Mouse (Mus musculus) heart, embryonic 10.5 days (tissue): ENCODE measurements around the gene Apba1. TPM values are rescaled to one million over a fixed set of nuclear protein-coding genes. Genes with fewer than 3 reads are reported as not detected.
A peak's percentile ranks its signal among the peaks of the same experiment; 100 is the strongest.

Experiments
- DNase-seq: peaks from one replicate; pipeline ENCODE4 v3.0.0-alpha.2; 2017; ENCODE audit warnings: low spot score
- H3K27ac ChIP-seq: fragments of 300-500 bp; sonication (generic); 2 replicates; pipeline ENCODE4 v1.5.1; 2016; ENCODE audit warnings: mild to moderate bottlenecking
- H3K27me3 ChIP-seq: fragments of 300-500 bp; sonication (generic); 2 replicates; pipeline ENCODE4 v1.6.1; 2016; ENCODE audit warnings: mild to moderate bottlenecking; ENCODE audit not compliant: poor library complexity, insufficient read depth, severe bottlenecking
- H3K36me3 ChIP-seq: fragments of 300-500 bp; sonication (generic); 2 replicates; pipeline ENCODE4 v1.6.1; 2016; ENCODE audit warnings: mild to moderate bottlenecking, moderate library complexity
- H3K4me1 ChIP-seq: fragments of 300-500 bp; sonication (generic); 2 replicates; pipeline ENCODE4 v1.6.1; 2016; ENCODE audit warnings: mild to moderate bottlenecking
- H3K4me3 ChIP-seq: fragments of 300-500 bp; sonication (generic); 2 replicates; pipeline ENCODE4 v1.5.1; 2016; ENCODE audit warnings: mild to moderate bottlenecking, moderate library complexity
- H3K9me3 ChIP-seq: fragments of 300-500 bp; sonication (generic); 2 replicates; pipeline ENCODE4 v1.6.1; 2016; ENCODE audit warnings: mild to moderate bottlenecking, moderate library complexity
- WGBS: fragments of 180-500 bp; shearing (Covaris S2); methylation state at CpG from one replicate; pipeline ENCODE4 v1.1.7; 2016; 5-methylcytosine and 5-hydroxymethylcytosine counted together
- polyA plus RNA-seq: library from polyadenylated mRNA; unstranded; fragments of >200 nt; fragmentation: Nextera tagmentation; extraction: Ambion mirVana; gene quantifications from 2 replicates; pipeline ENCODE4 v1.2.1, GENCODE M21; 2016

Apba1 gene
- polyA plus RNA-seq, 1 experiment from 2014 or later = 0.28 TPM

DNA sequence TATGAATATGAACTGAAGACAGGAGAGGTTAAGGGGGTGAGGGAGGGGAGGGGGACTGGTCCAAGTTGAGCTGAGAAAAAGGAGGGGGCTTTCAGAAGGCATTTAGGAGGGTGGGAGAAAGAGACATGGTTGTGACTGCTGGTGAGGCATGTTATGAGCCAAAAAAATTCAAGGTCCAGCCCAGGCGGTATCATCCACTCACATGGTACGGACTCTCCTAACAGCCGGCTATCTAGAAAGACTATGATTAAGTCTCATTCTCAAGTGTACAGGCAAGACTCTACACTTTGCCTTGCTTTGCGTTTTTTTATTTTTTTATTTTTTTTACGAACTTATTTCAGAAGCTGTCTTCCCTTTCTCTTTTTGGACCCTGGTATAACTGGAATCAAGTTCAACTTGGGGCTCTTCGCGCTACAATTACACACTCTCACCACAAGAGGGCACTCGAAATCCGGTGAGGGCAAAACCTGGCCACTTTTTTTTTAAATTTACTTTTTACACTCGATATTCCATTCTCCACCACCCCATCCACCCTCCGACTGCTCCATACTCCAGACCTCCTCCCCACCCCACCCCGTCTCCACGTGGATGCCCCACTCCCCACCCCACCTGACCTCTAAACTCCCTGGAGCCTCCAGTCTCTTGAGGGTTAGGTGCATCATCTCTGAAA is 101.6 kb downstream of the Apba1 start:
- no peaks in the 10 kb centered on the region; the same call in 1 of the 2 replicates for H3K9me3 ChIP-seq
- no peak for DNase-seq
- 35% methylated on average over 13 of the region's 13 CpGs for WGBS

DNA sequence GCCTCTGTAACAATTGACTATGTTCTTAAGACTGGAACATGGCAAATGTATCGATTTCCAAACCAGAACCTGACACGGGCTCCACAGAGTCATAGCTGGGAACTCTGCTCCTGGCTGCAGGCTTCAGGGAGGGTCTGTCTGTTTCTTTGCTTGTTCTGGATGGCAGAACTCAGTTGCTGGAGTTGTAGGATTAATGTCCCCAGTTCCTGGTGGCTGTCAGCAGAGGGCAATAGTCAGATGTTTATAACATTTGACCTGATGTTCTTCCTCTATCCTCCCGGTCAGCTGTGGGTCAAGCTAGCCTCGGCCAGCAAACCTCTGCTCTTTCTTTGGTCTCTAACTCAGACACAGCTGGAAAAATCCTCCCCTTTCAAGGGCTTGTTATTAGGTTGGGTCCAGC is 104.0 kb downstream of the Apba1 start:
- 51% methylated on average over 4 of the region's 4 CpGs for WGBS
- Histone ChIP-seq H3K36me3 (no peaks in the 10 kb centered on the region), H3K27me3 (peaks cover 10% of the 10 kb centered on the region; the same call in 1 of the 2 replicates), H3K27ac (no peak overlapping the region), H3K4me3 (no peak overlapping the region), H3K9me3 (no peaks in the 10 kb centered on the region; the same call in 1 of the 2 replicates), H3K4me1 (peaks cover 9% of the 10 kb centered on the region)
- no peak for DNase-seq

More for the DNA sequence above, 101.6 kb downstream of the Apba1 start:
- H3K36me3 ChIP-seq = no peaks in the 10 kb centered on the region
- peaks cover 10% of the 10 kb centered on the region; the same call in 1 of the 2 replicates for H3K27me3 ChIP-seq
- H3K4me3 ChIP-seq = no peak overlapping the region
- peaks cover 3% of the 10 kb centered on the region for H3K4me1 ChIP-seq
- no peak overlapping the region for H3K27ac ChIP-seq

DNA sequence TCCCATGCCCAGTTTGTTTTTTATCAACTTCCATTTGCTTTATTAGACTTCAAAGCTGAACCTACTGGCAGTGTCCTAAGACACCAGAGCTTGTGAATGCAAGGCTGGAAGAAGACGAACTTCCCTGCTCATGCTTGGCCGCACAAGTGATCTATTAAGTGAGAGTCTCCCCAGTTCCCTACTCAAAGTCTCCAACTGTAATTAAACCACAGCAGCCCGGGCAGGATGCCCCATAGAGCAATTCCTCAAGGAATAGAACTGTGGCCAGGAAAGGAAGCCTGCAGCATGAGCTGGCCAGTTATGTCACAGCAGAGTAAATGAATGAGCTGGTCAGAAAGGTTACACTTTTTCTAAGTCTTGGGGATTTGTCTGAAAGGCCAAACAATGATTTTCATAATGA is 105.3 kb downstream of the Apba1 start:
- 77% methylated on average over 3 of the region's 3 CpGs for WGBS
- no peak for DNase-seq
- Histone ChIP-seq H3K4me3 (no peak overlapping the region), H3K36me3 (no peaks in the 10 kb centered on the region), H3K4me1 (peaks cover 9% of the 10 kb centered on the region), H3K9me3 (no peaks in the 10 kb centered on the region), H3K27me3 (peaks cover 10% of the 10 kb centered on the region; the same call in 1 of the 2 replicates), H3K27ac (no peak overlapping the region)

DNA sequence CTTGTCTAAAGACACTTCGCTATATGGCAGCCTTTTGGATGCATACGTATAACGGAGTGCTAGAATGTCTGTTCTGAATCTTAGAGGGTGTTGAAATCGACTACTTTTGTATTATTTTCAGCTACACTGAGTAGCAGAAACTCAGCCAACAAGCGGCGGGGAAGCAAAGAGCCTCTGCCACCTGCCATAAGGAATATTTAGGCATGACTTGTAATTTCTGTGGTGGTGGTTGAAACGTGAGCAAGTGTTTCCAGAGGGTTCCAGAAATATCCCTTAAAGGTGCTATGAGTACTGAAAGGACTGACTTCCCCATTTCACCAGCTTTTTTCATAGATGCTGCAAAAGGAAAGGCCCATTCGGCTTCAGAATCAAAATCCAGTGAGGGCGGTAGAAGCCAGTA is 107.4 kb downstream of the Apba1 start:
- WGBS = 86% methylated on average over 9 of the region's 9 CpGs
- H3K9me3 ChIP-seq = no peaks in the 10 kb centered on the region

DNA sequence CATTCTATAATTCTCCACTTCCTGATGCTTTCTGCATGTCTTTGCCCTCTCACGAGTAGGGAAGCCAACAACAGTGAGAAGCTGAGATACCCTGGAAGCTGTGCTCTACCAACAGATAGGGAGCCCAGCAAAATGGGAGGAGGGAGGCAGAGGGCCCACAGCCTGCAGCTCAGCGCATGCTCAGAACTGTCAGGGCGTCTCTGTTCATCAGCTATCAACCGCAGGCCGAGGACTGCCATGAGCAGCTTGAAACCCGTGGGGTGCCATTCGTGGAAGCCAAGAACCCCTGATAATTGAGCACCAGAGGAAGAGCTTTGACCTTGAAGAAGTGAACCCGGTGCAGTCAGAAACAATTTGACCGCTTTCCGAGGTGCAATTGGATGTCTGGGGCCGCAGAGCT is 108.4 kb downstream of the Apba1 start:
- Histone ChIP-seq H3K4me3 (no peak overlapping the region), H3K36me3 (no peaks in the 10 kb centered on the region), H3K4me1 (peaks cover 9% of the 10 kb centered on the region), H3K27me3 (peaks cover 4% of the 10 kb centered on the region; the same call in 1 of the 2 replicates), H3K27ac (no peak overlapping the region), H3K9me3 (no peaks in the 10 kb centered on the region)
- no peak for DNase-seq
- 59% methylated on average over 11 of the region's 11 CpGs for WGBS

More for the DNA sequence above, 107.4 kb downstream of the Apba1 start:
- Histone ChIP-seq H3K27ac (no peak overlapping the region), H3K36me3 (no peaks in the 10 kb centered on the region), H3K4me1 (peaks cover 9% of the 10 kb centered on the region), H3K27me3 (peaks cover 10% of the 10 kb centered on the region; the same call in 1 of the 2 replicates), H3K4me3 (no peak overlapping the region)
- DNase-seq = no peak

DNA sequence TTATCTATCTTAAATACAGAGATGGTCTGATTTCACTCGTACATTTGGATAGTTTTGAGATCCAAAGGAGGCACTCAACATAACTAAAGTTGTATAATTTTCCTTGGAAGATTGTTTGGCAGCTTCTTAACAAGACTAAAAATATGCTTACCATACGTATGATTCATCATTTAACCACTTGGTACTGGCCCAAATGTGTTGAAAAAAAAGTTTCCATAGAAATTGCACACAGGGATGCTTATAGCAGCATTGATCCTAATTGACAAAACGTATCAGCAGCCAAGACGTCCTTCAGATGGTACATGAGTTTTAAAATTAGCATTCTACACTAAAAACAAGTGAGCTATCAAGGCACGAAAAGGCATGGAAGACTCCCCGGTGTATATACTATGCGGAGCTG is 108.9 kb downstream of the Apba1 start:
- Histone ChIP-seq H3K27ac (no peak overlapping the region), H3K4me3 (no peak overlapping the region), H3K36me3 (no peaks in the 10 kb centered on the region), H3K27me3 (no peaks in the 10 kb centered on the region), H3K4me1 (peaks cover 7% of the 10 kb centered on the region), H3K9me3 (no peaks in the 10 kb centered on the region)
- no peak for DNase-seq
- WGBS = 87% methylated on average over 7 of the region's 7 CpGs

DNA sequence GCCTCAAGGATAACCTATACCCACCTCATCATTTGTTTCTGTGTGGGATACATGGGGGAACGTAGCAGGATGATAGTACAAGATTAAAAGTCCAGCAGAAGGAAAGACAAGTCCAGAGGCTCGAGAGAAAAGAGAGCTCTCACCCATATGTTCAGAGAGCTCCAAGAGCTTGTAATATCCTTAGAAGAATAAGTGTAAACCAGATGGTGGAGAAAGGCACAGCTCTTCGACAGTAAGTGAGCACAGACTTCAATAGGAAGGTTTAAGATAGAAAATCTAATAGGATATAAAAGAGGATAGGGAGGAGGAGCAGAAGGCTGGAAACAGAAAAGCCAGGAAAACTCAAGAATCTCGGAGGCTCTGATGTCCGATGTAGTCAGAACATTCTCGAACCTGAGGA is 115.8 kb downstream of the Apba1 start:
- no peak overlapping the region for H3K4me3 ChIP-seq
- no peak overlapping the region for H3K27ac ChIP-seq
- H3K36me3 ChIP-seq = no peaks in the 10 kb centered on the region
- WGBS = 78% methylated on average over 6 of the region's 6 CpGs
- H3K9me3 ChIP-seq = no peaks in the 10 kb centered on the region
- H3K27me3 ChIP-seq = no peaks in the 10 kb centered on the region
- DNase-seq = no peak
- no peaks in the 10 kb centered on the region for H3K4me1 ChIP-seq

DNA sequence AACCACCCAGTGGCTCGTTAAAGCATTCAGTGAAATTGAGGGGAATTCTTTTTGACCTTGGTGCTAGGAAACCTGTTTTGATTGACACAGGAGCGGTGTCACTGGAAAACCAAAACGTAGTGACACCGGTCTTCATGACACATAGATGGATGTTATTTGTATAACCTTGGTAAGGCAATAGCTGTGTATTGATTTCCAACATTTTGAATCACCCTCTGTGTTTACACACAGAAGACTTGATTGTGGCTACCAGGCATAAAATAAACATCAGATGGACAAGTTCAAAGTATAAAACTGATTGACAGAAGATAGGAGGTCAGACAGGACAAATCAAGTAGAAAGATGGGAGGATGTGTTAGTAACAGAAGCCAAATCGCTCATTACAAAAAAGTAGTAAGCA is 117.1 kb downstream of the Apba1 start:
- Histone ChIP-seq H3K27ac (no peak overlapping the region), H3K9me3 (no peaks in the 10 kb centered on the region), H3K4me3 (no peak overlapping the region), H3K27me3 (no peaks in the 10 kb centered on the region), H3K36me3 (no peaks in the 10 kb centered on the region), H3K4me1 (peaks cover 6% of the 10 kb centered on the region; the same call in 1 of the 2 replicates)
- WGBS = 78% methylated on average over 5 of the region's 5 CpGs
- no peak for DNase-seq

DNA sequence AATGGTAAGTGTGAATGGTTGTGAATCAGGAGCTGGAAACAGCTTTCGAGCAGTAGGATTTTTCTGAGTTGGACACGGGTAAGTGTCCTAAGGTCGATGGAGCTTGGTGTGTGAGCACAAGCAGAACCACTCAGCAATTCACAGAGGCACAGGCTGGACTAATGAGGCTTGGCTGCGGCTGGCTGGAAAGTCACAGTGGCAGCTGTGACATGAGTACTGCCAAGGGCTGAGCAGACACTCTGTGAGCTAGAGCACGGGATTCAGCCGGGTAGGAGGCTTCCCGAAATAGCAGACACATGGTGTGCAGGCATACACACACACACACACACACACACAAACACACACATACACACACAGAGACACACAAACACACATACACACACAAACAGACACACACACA is 121.2 kb downstream of the Apba1 start:
- DNase-seq = no peak
- Histone ChIP-seq H3K4me1 (peaks cover 6% of the 10 kb centered on the region; the same call in 1 of the 2 replicates), H3K36me3 (no peaks in the 10 kb centered on the region), H3K4me3 (no peak overlapping the region), H3K9me3 (no peaks in the 10 kb centered on the region), H3K27ac (0 out of 2 replicates have a peak overlapping the region, but pooled peaks have one; percentile 3), H3K27me3 (no peaks in the 10 kb centered on the region)
- 52% methylated on average over 7 of the region's 7 CpGs for WGBS

DNA sequence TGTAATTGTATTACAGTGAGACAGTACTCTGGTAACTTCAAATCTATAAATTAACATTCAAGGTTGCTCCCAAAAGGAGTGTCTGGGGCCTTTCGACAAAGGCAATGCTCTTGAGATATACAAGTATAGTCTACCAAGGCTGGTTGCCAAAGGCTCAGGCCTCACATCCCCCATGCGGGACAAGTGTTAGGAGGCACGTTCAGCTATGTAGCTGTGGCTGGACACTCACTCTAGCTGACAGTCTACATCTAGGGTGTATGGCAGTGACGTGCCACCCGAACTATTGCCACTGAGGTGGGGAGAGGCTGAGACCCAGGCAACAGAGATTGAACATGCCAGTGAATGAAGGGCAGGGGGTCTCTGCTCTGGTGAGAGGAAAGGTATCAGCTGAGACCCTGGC is 127.5 kb downstream of the Apba1 start:
- no peak overlapping the region for H3K27ac ChIP-seq
- DNase-seq = no peak
- H3K4me3 ChIP-seq = no peak overlapping the region
- 82% methylated on average over 5 of the region's 5 CpGs for WGBS
- peaks cover 9% of the 10 kb centered on the region for H3K27me3 ChIP-seq
- no peaks in the 10 kb centered on the region for H3K9me3 ChIP-seq
- H3K4me1 ChIP-seq = no peaks in the 10 kb centered on the region; the same call in 1 of the 2 replicates
- H3K36me3 ChIP-seq = no peaks in the 10 kb centered on the region

DNA sequence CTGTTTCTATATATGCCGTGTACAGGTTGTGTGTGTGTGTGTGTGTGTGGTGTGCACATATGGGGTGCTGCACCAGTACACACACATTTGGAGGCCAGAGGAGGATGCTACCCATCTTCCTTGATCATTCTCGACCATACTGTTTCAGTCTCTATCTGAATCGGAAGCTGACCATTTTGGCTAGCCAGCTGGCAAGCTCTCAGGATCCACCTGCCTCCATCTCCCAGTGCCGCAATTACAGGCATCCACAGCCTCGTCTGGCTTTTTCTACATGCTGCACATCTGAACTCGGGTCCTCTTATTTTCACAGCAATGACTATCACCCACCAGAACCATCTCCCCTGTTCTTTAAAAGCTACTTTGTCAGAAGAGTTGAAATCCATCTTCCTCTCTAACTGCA is 132.7 kb downstream of the Apba1 start:
- no peak for DNase-seq

DNA sequence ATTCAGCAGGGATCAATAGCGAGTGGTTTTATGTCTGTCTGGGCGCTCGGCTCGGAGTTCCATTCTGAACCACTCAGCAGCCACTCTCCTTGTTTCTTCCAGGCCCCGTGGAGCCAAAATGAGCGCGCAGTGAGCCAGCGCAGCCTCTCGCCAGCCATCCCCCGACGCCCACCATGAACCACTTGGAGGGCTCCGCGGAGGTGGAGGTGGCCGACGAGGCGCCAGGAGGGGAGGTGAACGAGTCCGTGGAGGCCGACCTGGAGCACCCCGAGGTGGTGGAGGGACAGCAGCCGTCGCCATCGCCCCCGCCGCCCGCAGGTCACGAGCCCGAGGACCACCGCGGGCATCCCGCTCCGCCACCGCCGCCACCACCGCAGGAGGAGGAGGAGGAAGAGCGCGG is 133.9 kb downstream of the Apba1 start:
- no peak for DNase-seq
- peak overlapping the region; percentile 60 for H3K4me3 ChIP-seq
- H3K36me3 ChIP-seq = no peaks in the 10 kb centered on the region
- peaks cover 72% of the 10 kb centered on the region for H3K27me3 ChIP-seq
- 20% methylated on average over 37 of the region's 37 CpGs for WGBS
- peak overlapping the region; percentile 76 for H3K27ac ChIP-seq
- H3K9me3 ChIP-seq = no peaks in the 10 kb centered on the region
- H3K4me1 ChIP-seq = peaks cover 11% of the 10 kb centered on the region; the same call in 1 of the 2 replicates

More for the DNA sequence above, 132.7 kb downstream of the Apba1 start:
- Histone ChIP-seq H3K9me3 (no peaks in the 10 kb centered on the region), H3K27me3 (peaks cover 61% of the 10 kb centered on the region), H3K27ac (no peak overlapping the region), H3K36me3 (no peaks in the 10 kb centered on the region), H3K4me1 (peaks cover 11% of the 10 kb centered on the region; the same call in 1 of the 2 replicates), H3K4me3 (no peak overlapping the region)
- WGBS = 80% methylated on average over 6 of the region's 6 CpGs

DNA sequence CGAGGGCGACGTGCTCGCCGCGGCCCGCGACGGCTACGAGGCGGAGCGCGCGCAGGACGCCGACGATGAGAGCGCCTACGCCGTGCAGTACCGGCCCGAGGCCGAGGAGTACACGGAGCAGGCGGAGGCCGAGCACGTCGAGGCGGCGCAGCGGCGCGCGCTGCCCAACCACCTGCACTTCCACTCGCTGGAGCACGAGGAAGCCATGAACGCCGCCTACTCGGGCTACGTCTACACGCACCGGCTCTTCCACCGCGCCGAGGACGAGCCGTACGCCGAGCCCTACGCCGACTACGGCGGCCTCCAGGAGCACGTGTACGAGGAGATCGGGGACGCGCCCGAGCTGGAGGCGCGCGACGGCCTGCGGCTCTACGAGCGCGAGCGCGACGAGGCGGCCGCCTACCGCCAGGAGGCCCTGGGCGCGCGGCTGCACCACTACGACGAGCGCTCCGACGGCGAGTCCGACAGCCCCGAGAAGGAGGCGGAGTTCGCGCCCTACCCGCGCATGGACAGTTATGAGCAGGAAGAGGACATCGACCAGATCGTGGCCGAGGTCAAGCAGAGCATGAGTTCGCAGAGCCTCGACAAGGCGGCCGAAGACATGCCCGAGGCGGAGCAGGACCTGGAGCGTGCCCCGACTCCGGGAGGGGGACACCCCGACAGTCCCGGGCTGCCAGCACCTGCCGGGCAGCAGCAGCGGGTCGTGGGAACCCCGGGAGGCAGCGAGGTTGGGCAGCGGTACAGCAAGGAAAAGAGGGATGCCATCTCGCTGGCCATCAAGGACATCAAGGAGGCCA is 134.6 kb downstream of the Apba1 start:
- DNase-seq = no peak
- no peaks in the 10 kb centered on the region for H3K9me3 ChIP-seq
- peaks cover 11% of the 10 kb centered on the region; the same call in 1 of the 2 replicates for H3K4me1 ChIP-seq
- peak overlapping the region; percentile 76 for H3K27ac ChIP-seq
- H3K36me3 ChIP-seq = no peaks in the 10 kb centered on the region
- peak overlapping the region; percentile 60 for H3K4me3 ChIP-seq
- peaks cover 72% of the 10 kb centered on the region for H3K27me3 ChIP-seq
- WGBS = 15% methylated on average over 110 of the region's 110 CpGs
